Mouse (Mus musculus) kidney, postnatal 0 days (tissue): ENCODE data around the gene Zfp706. TPM values are rescaled to one million over a fixed set of nuclear protein-coding genes. Genes with fewer than 3 reads are reported as not detected.

Source experiments
- ATAC-seq: fragments of 200-750 bp; cut with Nextera tagmentation; replicated peaks from 2 replicates; pipeline ENCODE4 v1.8.0; 2017; ENCODE audit warnings: low read depth, moderate number of reproducible peaks, moderate TSS enrichment, moderate library complexity; ENCODE audit not compliant: low FRiP score
- DNase-seq: peaks from one replicate; pipeline ENCODE4 v3.0.0-alpha.2; 2016; ENCODE audit warnings: low spot score
- H3K27ac ChIP-seq: fragments of 300-500 bp; sonication (generic); 2 replicates; pipeline ENCODE4 v1.5.1; 2014; ENCODE audit warnings: mild to moderate bottlenecking
- H3K27me3 ChIP-seq: fragments of 300-500 bp; sonication (generic); 2 replicates; pipeline ENCODE4 v1.6.1; 2014; ENCODE audit warnings: low read length, mixed read lengths; ENCODE audit not compliant: insufficient read depth
- H3K36me3 ChIP-seq: fragments of 300-500 bp; sonication (generic); 2 replicates; pipeline ENCODE4 v1.6.1; 2014; ENCODE audit warnings: low read length, mixed read lengths; ENCODE audit not compliant: insufficient read depth
- H3K4me1 ChIP-seq: fragments of 300-500 bp; sonication (generic); replicated peaks from 2 replicates; pipeline ENCODE4 v1.6.1; 2014; ENCODE audit warnings: antibody characterized with exemption, low read length, mixed read lengths; ENCODE audit not compliant: insufficient read depth
- H3K4me2 ChIP-seq: fragments of 300-500 bp; sonication (generic); 2 replicates; pipeline ENCODE4 v1.6.1; 2014; ENCODE audit warnings: mild to moderate bottlenecking, low read length, moderate library complexity, mixed read lengths
- H3K4me3 ChIP-seq: fragments of 300-500 bp; sonication (generic); replicated peaks from 2 replicates; pipeline ENCODE4 v1.5.1; 2014; ENCODE audit warnings: low read depth, low read length
- H3K9ac ChIP-seq: fragments of 300-500 bp; sonication (generic); 2 replicates; pipeline ENCODE4 v1.6.1; 2014; ENCODE audit warnings: low read depth, low read length
- H3K9me3 ChIP-seq: fragments of 300-500 bp; sonication (generic); replicated peaks from 2 replicates; pipeline ENCODE4 v1.6.1; 2016; ENCODE audit warnings: low read length, inconsistent platforms, mixed read lengths
- CTCF ChIP-seq: IDR thresholded peaks from 2 replicates; pipeline ENCODE4 v1.5.1; 2016; ENCODE audit warnings: antibody characterized with exemption, low read depth, mild to moderate bottlenecking, moderate library complexity
- WGBS: fragments of 180-500 bp; shearing (Covaris S2); extraction: QIAGEN DNeasy Blood & Tissue Kit; methylation state at CpG from one replicate; pipeline ENCODE4 v1.1.7; 2014; 5-methylcytosine and 5-hydroxymethylcytosine counted together
- polyA plus RNA-seq: library from polyadenylated mRNA; unstranded; fragments of >200 nt; fragmentation: Nextera tagmentation; extraction: Ambion mirVana; gene quantifications from 2 replicates; pipeline ENCODE4 v1.2.1, GENCODE M21; 2015

Zfp706 gene
- polyA plus RNA-seq, 1 experiment from 2014 or later = 509 TPM

- ATAC-seq (no peak), DNase-seq (no peak)
- H3K9me3 ChIP-seq = no peaks in the 10 kb centered on the region
- no peak overlapping the region for H3K4me2 ChIP-seq
- no peaks in the 10 kb centered on the region for H3K4me1 ChIP-seq
- 71% methylated on average over 8 of the region's 8 CpGs for WGBS
- no peak overlapping the region for H3K27ac ChIP-seq
- peaks cover 15% of the 10 kb centered on the region for H3K36me3 ChIP-seq
- H3K9ac ChIP-seq = no peak overlapping the region
- H3K4me3 ChIP-seq = no peak overlapping the region
- TF ChIP-seq CTCF = no peak
- H3K27me3 ChIP-seq = no peaks in the 10 kb centered on the region
These were observed 14.0 kb downstream of the Zfp706 start for GRCm38 (mm10) chr15:36993435-36994178.

GRCm38 (mm10) chr15:36991353-36991752 is 16.2 kb downstream of the Zfp706 start:
- Histone ChIP-seq H3K9ac (no peak overlapping the region), H3K27ac (no peak overlapping the region), H3K4me2 (no peak overlapping the region), H3K4me3 (no peak overlapping the region), H3K27me3 (no peaks in the 10 kb centered on the region), H3K36me3 (no peaks in the 10 kb centered on the region), H3K4me1 (no peaks in the 10 kb centered on the region), H3K9me3 (no peaks in the 10 kb centered on the region)
- TF ChIP-seq CTCF = no peak
- no peak for DNase-seq
- 64% methylated on average over 6 of the region's 6 CpGs for WGBS
- no peak for ATAC-seq

GRCm38 (mm10) chr15:36989922-36990321 is 17.7 kb downstream of the Zfp706 start:
- no peak for TF ChIP-seq CTCF

GRCm38 (mm10) chr15:36988718-36989115 is 18.9 kb downstream of the Zfp706 start:
- Histone ChIP-seq H3K4me1 (no peaks in the 10 kb centered on the region), H3K27me3 (no peaks in the 10 kb centered on the region), H3K36me3 (no peaks in the 10 kb centered on the region), H3K9ac (no peak overlapping the region), H3K4me3 (no peak overlapping the region), H3K9me3 (no peaks in the 10 kb centered on the region), H3K4me2 (no peak overlapping the region), H3K27ac (no peak overlapping the region)
- no peak for TF ChIP-seq CTCF
- no peak for DNase-seq
- WGBS = 95% methylated on average over 2 of the region's 2 CpGs
- no peak for ATAC-seq

More at GRCm38 (mm10) chr15:36989922-36990321, 17.7 kb downstream of the Zfp706 start:
- no peak overlapping the region for H3K27ac ChIP-seq
- no peaks in the 10 kb centered on the region for H3K4me1 ChIP-seq
- DNase-seq (no peak), ATAC-seq (no peak)
- 76% methylated on average over 11 of the region's 11 CpGs for WGBS
- H3K27me3 ChIP-seq = no peaks in the 10 kb centered on the region
- H3K4me3 ChIP-seq = no peak overlapping the region
- H3K9me3 ChIP-seq = no peaks in the 10 kb centered on the region
- no peaks in the 10 kb centered on the region for H3K36me3 ChIP-seq
- no peak overlapping the region for H3K4me2 ChIP-seq
- H3K9ac ChIP-seq = no peak overlapping the region

- no peak for TF ChIP-seq CTCF
- DNase-seq (no peak), ATAC-seq (no peak)
- Histone ChIP-seq H3K4me1 (no peaks in the 10 kb centered on the region), H3K27ac (no peak overlapping the region), H3K36me3 (no peaks in the 10 kb centered on the region), H3K4me2 (no peak overlapping the region), H3K4me3 (no peak overlapping the region), H3K9me3 (no peaks in the 10 kb centered on the region), H3K27me3 (no peaks in the 10 kb centered on the region), H3K9ac (no peak overlapping the region)
- WGBS = 69% methylated on average over 13 of the region's 13 CpGs
These were observed 19.4 kb downstream of the Zfp706 start for GRCm38 (mm10) chr15:36987976-36988717.

- no peak overlapping the region; the same call in 1 of the 2 replicates for H3K9ac ChIP-seq
- 50% methylated on average over 6 of the region's 6 CpGs for WGBS
- no peaks in the 10 kb centered on the region for H3K27me3 ChIP-seq
- ATAC-seq (no peak), DNase-seq (no peak)
- H3K9me3 ChIP-seq = no peaks in the 10 kb centered on the region
- no peak for TF ChIP-seq CTCF
- peak overlapping the region; percentile 43; the same call in 1 of the 2 replicates for H3K27ac ChIP-seq
- H3K36me3 ChIP-seq = no peaks in the 10 kb centered on the region
- H3K4me3 ChIP-seq = no peak overlapping the region
- 0 out of 2 replicates have a peak overlapping the region, but pooled peaks have one; percentile 3 for H3K4me2 ChIP-seq
- no peaks in the 10 kb centered on the region for H3K4me1 ChIP-seq
These were observed 20.2 kb downstream of the Zfp706 start for GRCm38 (mm10) chr15:36987211-36987877.
